Mouse (Mus musculus): ENCODE measurements at regions not wholly inside any gene's neighbourhood (a gene's known extent, or its start where the extent isn't known, plus 50 kb on each side); places are given as distances from the start of the nearest gene placed in this dataset.
A peak's percentile ranks its signal among the peaks of the same experiment; 100 is the strongest.

- no peak for DNase-seq (ENCODE audit: low spot score in 2 of 2)
Measured at GRCm38 (mm10) chr7:129979337-129979736, 387.7 kb downstream of the Wdr11 start.

GRCm38 (mm10) chr7:129980501-129980900 is 388.8 kb downstream of the Wdr11 start:
- DNase-seq (ENCODE audit: low spot score in 2 of 2), result no peak

GRCm38 (mm10) chr7:129982411-129982810 is 390.7 kb downstream of the Wdr11 start:
- no peak for DNase-seq (ENCODE audit: low spot score in 2 of 2)

- DNase-seq (ENCODE audit: low spot score in 2 of 2), result no peak
Measured at GRCm38 (mm10) chr7:129983601-129984120, 392.0 kb downstream of the Wdr11 start.

- DNase-seq (ENCODE audit: low spot score in 2 of 2), result no peak
Measured at GRCm38 (mm10) chr7:129984367-129984766, 392.7 kb downstream of the Wdr11 start.

GRCm38 (mm10) chr7:129987119-129987665 is 395.5 kb downstream of the Wdr11 start:
- DNase-seq (ENCODE audit: low spot score in 2 of 2), result no peak

- no peak for DNase-seq (ENCODE audit: low spot score in 2 of 2)
Measured at GRCm38 (mm10) chr7:129987713-129988112, 396.1 kb downstream of the Wdr11 start.

GRCm38 (mm10) chr7:129993446-129994223 is 402.0 kb downstream of the Wdr11 start:
- no peak for DNase-seq (ENCODE audit: low spot score in 2 of 2)

- DNase-seq (ENCODE audit: low spot score in 2 of 2), result no peak
Measured at GRCm38 (mm10) chr7:129995529-129995928, 403.9 kb downstream of the Wdr11 start.

GRCm38 (mm10) chr7:130001064-130001463 is 409.4 kb downstream of the Wdr11 start:
- peak; percentile 50 to 72 for DNase-seq (ENCODE audit: low spot score in 2 of 2)

GRCm38 (mm10) chr7:130002002-130002401 is 410.3 kb downstream of the Wdr11 start:
- DNase-seq (ENCODE audit: low spot score in 2 of 2), result peak in 1 of 2 experiments; percentile 8

- DNase-seq (ENCODE audit: low spot score in 2 of 2), result no peak
Measured at GRCm38 (mm10) chr7:130005406-130005805, 413.7 kb downstream of the Wdr11 start.

- DNase-seq (ENCODE audit: low spot score in 2 of 2), result no peak
Measured at GRCm38 (mm10) chr7:130007993-130008583, 416.4 kb downstream of the Wdr11 start.

- DNase-seq (ENCODE audit: low spot score in 2 of 2), result no peak
Measured at GRCm38 (mm10) chr7:130008591-130009418, 417.1 kb downstream of the Wdr11 start.

- no peak for DNase-seq (ENCODE audit: low spot score in 2 of 2)
Measured at GRCm38 (mm10) chr7:130012067-130012466, 420.4 kb downstream of the Wdr11 start.

- no peak for DNase-seq (ENCODE audit: low spot score in 2 of 2)
Measured at GRCm38 (mm10) chr7:130013109-130013508, 421.4 kb downstream of the Wdr11 start.

- no peak for DNase-seq (ENCODE audit: low spot score in 2 of 2)
Measured at GRCm38 (mm10) chr7:130014609-130015008, 422.9 kb downstream of the Wdr11 start.

GRCm38 (mm10) chr7:130015375-130016014 is 423.8 kb downstream of the Wdr11 start:
- no peak for DNase-seq (ENCODE audit: low spot score in 2 of 2)

- DNase-seq (ENCODE audit: low spot score in 2 of 2), result no peak
Measured at GRCm38 (mm10) chr7:130016015-130016874, 424.6 kb downstream of the Wdr11 start.

- DNase-seq (ENCODE audit: low spot score in 2 of 2), result no peak
Measured at GRCm38 (mm10) chr7:130018891-130019290, 427.2 kb downstream of the Wdr11 start.
